Mouse (Mus musculus) forebrain, embryonic 13.5 days (tissue): ENCODE measurements at regions not wholly inside any gene's neighbourhood (a gene's known extent, or its start where the extent isn't known, plus 50 kb on each side); places are given as distances from the start of the nearest gene placed in this dataset.
"Not testable (repeated sequence)": the region's sequence is repeated elsewhere in the genome, so short reads cannot be mapped to it uniquely, and the experiment has no call there.

Source experiments
- ATAC-seq: fragments of 200-750 bp; cut with Nextera tagmentation; 2 replicates; pipeline ENCODE4 v1.8.0; 2017
- H3K27ac ChIP-seq: fragments of 300-500 bp; sonication (generic); 2 replicates; pipeline ENCODE4 v1.5.1; 2015; ENCODE audit warnings: inconsistent platforms, mild to moderate bottlenecking, moderate library complexity
- H3K27me3 ChIP-seq: fragments of 300-500 bp; sonication (generic); 2 replicates; pipeline ENCODE4 v1.6.1; 2015; ENCODE audit warnings: mild to moderate bottlenecking, inconsistent platforms
- H3K36me3 ChIP-seq: fragments of 300-500 bp; sonication (generic); 2 replicates; pipeline ENCODE4 v1.6.1; 2015; ENCODE audit warnings: mild to moderate bottlenecking, inconsistent platforms; ENCODE audit not compliant: poor library complexity, severe bottlenecking
- H3K4me1 ChIP-seq: fragments of 300-500 bp; sonication (generic); 2 replicates; pipeline ENCODE4 v1.6.1; 2015; ENCODE audit warnings: inconsistent platforms
- H3K4me2 ChIP-seq: fragments of 300-500 bp; sonication (generic); 2 replicates; pipeline ENCODE4 v1.6.1; 2015; ENCODE audit warnings: inconsistent platforms, mild to moderate bottlenecking, moderate library complexity
- H3K4me3 ChIP-seq: fragments of 300-500 bp; sonication (generic); 2 replicates; pipeline ENCODE4 v1.5.1; 2015; ENCODE audit warnings: mild to moderate bottlenecking, inconsistent platforms
- H3K9ac ChIP-seq: fragments of 300-500 bp; sonication (generic); 2 replicates; pipeline ENCODE4 v1.6.1; 2015; ENCODE audit warnings: mild to moderate bottlenecking, inconsistent platforms
- H3K9me3 ChIP-seq: fragments of 300-500 bp; sonication (generic); replicated peaks from 2 replicates; pipeline ENCODE4 v1.6.1; 2016; ENCODE audit warnings: inconsistent platforms
- WGBS: fragments of 180-500 bp; shearing (Covaris S2); methylation state at CpG from one replicate; pipeline ENCODE4 v1.1.7; 2015; 5-methylcytosine and 5-hydroxymethylcytosine counted together

DNA sequence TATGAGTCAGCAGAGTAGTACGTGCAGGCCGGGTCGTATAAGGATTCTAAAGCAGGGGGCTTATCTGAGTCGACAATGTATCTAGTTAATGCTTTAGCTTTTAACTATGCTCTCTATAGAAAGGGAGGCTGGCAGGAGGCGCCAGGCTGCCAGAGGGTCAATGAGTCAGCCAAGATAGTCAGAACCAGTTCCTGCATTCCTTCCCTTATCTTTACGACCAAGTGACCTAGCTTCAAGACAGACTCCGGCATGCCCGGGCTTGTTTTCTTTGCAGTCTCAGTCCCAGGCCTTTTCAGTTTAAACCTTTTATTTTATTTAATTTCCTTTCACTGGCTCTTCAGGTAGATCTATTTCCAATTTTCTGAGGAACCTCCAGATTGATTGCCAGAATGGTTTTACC lies 374.0 kb upstream of the Nrxn1 start:
- Histone ChIP-seq H3K27me3 (no peaks in the 10 kb centered on the region), H3K27ac (no peak overlapping the region), H3K4me3 (no peak overlapping the region), H3K36me3 (no peaks in the 10 kb centered on the region), H3K9ac (no peak overlapping the region), H3K9me3 (no peaks in the 10 kb centered on the region), H3K4me2 (no peak overlapping the region), H3K4me1 (no peaks in the 10 kb centered on the region)
- no peak for ATAC-seq
- 89% methylated on average over 8 of the region's 8 CpGs for WGBS

- no peaks in the 10 kb centered on the region for H3K27me3 ChIP-seq
- no peak overlapping the region for H3K4me2 ChIP-seq
- no peak for ATAC-seq
- no peak overlapping the region for H3K27ac ChIP-seq
- H3K4me3 ChIP-seq, result no peak overlapping the region
- H3K36me3 ChIP-seq, result no peaks in the 10 kb centered on the region
- H3K9me3 ChIP-seq, result no peaks in the 10 kb centered on the region
- no peaks in the 10 kb centered on the region for H3K4me1 ChIP-seq
- no peak overlapping the region for H3K9ac ChIP-seq
Measured at GRCm38 (mm10) chr17:91451711-91452110, 358.8 kb upstream of the Nrxn1 start.

DNA sequence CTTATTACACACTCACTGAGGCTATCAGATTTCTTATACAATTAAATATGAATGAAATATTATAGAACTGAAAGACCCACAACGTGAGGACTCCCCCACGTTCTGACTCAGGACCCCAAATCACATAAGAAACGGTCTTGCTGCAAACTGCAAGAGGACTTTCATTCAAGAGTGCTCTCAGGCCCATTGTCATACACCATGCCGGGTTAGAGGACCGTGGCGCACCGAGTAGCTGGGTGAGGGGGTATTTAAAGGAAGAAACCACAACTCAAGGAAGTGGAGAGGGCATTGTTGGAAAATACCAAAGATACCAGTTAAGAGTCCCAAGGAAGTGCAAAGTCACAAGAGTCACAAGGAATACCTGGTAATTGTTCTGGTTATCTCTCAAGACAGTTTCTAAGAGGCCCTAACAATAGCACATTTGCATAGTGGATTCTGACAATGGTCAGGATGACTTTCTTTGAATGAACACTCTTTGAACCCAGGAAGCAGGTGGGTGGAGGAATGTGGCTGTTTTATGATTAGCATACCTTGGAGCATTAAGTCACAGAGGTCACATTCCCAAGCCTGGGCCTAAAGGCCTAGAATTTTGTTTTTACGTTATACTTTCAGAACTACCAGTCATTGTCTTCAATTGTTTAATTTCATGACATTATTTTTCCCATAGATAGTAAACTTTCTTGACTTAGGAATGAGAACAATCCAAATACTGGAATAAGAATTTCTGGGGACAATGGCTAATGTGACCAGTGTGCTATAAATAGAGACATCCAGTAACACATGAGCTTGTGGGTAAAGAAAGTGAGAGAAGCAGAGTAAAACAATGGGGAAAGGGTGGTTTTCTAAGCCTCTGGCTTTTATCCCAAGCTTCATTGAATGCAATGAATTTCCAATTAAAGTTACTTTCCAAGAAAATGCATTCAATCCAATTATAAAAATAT lies 339.2 kb upstream of the Nrxn1 start:
- not testable (repeated sequence) for ATAC-seq, H3K36me3 ChIP-seq, H3K4me1 ChIP-seq, H3K27me3 ChIP-seq, H3K27ac ChIP-seq, H3K4me2 ChIP-seq, H3K9ac ChIP-seq, H3K9me3 ChIP-seq, H3K4me3 ChIP-seq
- WGBS, result 93% methylated on average over 8 of the region's 8 CpGs

GRCm38 (mm10) chr17:91430351-91430750 lies 337.5 kb upstream of the Nrxn1 start:
- H3K4me3 ChIP-seq, result no peak overlapping the region

DNA sequence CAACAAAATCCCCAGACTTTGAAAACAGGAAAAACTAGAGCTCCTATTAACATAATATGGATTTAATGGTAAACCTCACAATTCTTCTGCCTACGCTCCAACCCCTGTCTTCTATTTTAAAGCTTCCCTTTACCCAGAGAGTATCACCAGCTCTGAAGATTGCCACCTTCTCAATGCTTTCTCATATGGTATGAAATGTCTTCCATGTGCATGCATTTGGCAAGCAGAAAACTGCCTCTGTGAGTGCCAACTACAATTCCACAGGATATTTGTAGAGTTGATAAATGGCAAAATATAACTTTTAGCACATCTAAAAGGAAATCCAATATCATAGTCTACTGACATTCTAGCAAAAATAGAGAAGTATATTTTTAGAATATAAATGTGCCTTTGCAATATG lies 332.2 kb upstream of the Nrxn1 start:
- no peak for ATAC-seq
- no peaks in the 10 kb centered on the region for H3K27me3 ChIP-seq
- 88% methylated on average over 1 of the region's 1 CpGs for whole genome bisulfite sequencing

More at GRCm38 (mm10) chr17:91430351-91430750, 337.5 kb upstream of the Nrxn1 start:
- H3K9me3 ChIP-seq, result no peaks in the 10 kb centered on the region
- H3K9ac ChIP-seq, result no peak overlapping the region
- no peaks in the 10 kb centered on the region for H3K4me1 ChIP-seq
- no peaks in the 10 kb centered on the region for H3K36me3 ChIP-seq
- H3K27ac ChIP-seq, result no peak overlapping the region
- no peak overlapping the region for H3K4me2 ChIP-seq
- H3K27me3 ChIP-seq, result no peaks in the 10 kb centered on the region
- WGBS, result 89% methylated on average over 1 of the region's 1 CpGs
- no peak for ATAC-seq

DNA sequence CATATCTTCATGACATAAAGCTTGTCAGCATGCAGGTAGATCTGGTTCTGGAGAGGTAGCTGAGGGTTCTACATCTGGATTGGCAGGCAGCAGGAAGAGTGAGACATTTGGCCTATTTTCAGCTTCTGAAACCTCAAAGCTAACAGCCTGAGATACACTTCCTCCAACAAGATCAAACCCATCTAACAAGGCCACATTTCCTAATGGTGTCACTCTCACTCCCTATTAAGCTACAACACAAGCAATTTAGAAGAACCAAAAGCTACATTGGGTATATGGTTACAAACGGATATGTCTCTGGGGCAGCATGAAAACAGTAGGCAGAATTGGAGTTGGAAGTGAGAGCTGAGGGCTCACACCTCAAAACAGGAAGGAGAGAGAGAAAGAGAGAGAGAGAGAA lies 325.7 kb upstream of the Nrxn1 start:
- 88% methylated on average over 1 of the region's 1 CpGs for WGBS
- Histone ChIP-seq H3K4me2 (no peak overlapping the region), H3K9me3 (no peaks in the 10 kb centered on the region), H3K36me3 (no peaks in the 10 kb centered on the region), H3K9ac (no peak overlapping the region), H3K4me3 (no peak overlapping the region), H3K27ac (no peak overlapping the region), H3K4me1 (no peaks in the 10 kb centered on the region), H3K27me3 (no peaks in the 10 kb centered on the region)
- ATAC-seq, result no peak

More for the DNA sequence above, 332.2 kb upstream of the Nrxn1 start:
- Histone ChIP-seq H3K9me3 (no peaks in the 10 kb centered on the region), H3K4me2 (no peak overlapping the region), H3K27ac (no peak overlapping the region), H3K4me3 (no peak overlapping the region), H3K9ac (no peak overlapping the region), H3K4me1 (no peaks in the 10 kb centered on the region), H3K36me3 (no peaks in the 10 kb centered on the region)

DNA sequence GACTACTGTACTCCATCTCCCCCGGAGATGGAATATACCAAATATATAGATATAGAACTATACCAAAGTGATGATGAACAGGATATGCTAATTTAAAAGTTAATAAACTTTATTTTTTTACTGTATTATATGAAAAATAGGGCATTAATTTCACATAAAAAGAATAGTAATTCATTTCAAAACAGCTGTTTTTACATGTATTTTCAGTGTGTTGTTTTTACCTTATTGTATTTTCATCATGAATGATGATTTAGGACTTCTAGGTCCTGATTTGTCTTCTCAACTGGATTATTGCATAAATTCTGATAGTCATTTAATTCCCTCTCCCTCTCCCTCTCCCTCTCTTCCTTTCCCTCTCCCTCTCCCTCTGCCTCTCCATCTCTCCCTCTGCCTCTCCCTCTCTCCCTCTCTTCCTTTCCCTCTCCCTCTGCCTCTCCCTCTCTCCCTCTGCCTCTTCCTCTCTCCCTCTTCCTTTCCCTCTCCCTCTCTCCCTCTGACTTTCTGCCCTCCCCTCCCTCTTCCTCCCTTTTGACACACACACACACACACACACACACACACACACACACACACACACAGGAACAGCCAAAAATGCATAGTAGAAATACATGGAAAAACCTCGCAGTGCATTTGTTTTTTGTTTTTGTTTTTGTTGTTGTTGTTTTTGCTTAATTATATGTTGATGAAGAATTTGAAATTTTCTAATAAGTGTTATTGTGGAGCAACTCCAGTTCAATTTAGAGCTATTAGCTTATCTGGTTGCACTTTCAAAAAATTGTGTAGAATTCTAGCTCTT lies 298.3 kb upstream of the Nrxn1 start:
- no peak overlapping the region for H3K4me3 ChIP-seq
- 96% methylated on average over 2 of the region's 2 CpGs for WGBS
- no peak overlapping the region for H3K27ac ChIP-seq

DNA sequence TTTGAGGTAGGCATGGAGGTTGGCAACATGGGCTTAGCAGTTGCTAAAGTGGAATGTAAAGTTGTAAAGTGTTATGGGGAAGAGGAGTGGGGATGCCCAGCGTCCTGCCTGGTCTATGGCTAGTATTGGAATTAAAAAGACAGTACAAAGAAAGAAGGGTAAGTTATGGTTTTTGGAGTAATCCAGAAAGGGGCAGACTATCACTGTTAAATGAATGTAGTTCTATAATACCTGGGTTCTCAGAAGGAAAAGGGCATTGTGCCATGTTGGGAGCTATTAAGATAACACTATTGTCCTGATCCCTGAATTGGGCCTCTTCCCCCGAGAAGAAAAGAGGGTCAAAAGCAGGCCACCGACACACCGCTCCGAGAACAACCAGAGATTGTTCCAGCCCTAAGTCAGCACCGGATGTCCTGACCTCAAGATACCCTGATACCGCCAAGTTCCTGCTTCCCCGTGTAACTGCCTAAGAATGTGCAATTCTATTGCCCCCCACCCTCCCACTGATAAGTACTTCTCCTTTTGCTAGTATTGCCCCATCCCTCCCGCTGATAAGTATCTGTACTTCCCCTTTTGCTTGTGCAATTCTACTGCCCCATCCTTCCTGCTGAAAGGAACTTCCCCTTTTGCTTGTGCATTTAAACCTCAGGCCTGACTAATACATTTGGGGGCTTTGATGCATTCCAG lies 297.2 kb upstream of the Nrxn1 start:
- H3K36me3 ChIP-seq, H3K9me3 ChIP-seq, H3K27me3 ChIP-seq, H3K4me2 ChIP-seq, ATAC-seq, H3K27ac ChIP-seq, H3K9ac ChIP-seq, H3K4me1 ChIP-seq, H3K4me3 ChIP-seq: not testable (repeated sequence)
- WGBS, result 86% methylated on average over 9 of the region's 9 CpGs

More for the DNA sequence above, 298.3 kb upstream of the Nrxn1 start:
- ATAC-seq, result no peak
- Histone ChIP-seq H3K9ac (no peak overlapping the region), H3K4me1 (no peaks in the 10 kb centered on the region), H3K27me3 (no peaks in the 10 kb centered on the region), H3K4me2 (no peak overlapping the region), H3K9me3 (no peaks in the 10 kb centered on the region), H3K36me3 (no peaks in the 10 kb centered on the region)

- Histone ChIP-seq H3K9me3 (no peaks in the 10 kb centered on the region), H3K27me3 (no peaks in the 10 kb centered on the region), H3K4me1 (no peaks in the 10 kb centered on the region), H3K27ac (no peak overlapping the region), H3K9ac (no peak overlapping the region), H3K4me3 (no peak overlapping the region), H3K36me3 (no peaks in the 10 kb centered on the region), H3K4me2 (no peak overlapping the region)
- no peak for ATAC-seq
- 90% methylated on average over 3 of the region's 3 CpGs for WGBS
Measured at GRCm38 (mm10) chr17:91388521-91388920, 295.6 kb upstream of the Nrxn1 start.

DNA sequence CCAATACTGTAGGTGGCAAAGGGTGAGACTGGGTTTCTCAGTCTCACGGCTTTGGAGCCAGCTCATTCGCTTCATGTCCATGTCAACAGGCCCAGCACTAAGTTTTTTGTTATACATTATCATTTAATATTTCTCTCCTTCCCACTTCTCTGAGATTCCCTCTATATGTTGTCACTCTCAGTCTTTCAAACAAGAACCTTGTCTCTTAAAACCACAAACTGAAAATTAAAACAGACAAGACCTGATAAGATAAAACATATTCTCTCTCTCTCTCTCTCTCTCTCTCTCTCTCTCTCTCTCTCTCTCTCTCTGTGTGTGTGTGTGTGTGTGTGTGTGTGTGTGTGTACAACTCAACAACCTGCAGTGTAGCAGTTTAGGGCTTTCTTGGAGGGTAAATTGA lies 295.2 kb upstream of the Nrxn1 start:
- Histone ChIP-seq H3K4me3 (no peak overlapping the region), H3K9me3 (no peaks in the 10 kb centered on the region), H3K27me3 (no peaks in the 10 kb centered on the region), H3K4me1 (no peaks in the 10 kb centered on the region), H3K9ac (no peak overlapping the region), H3K27ac (no peak overlapping the region), H3K36me3 (no peaks in the 10 kb centered on the region), H3K4me2 (no peak overlapping the region)
- 94% methylated on average over 2 of the region's 2 CpGs for WGBS
- ATAC-seq, result no peak

- H3K4me3 ChIP-seq, result no peak overlapping the region
- no peaks in the 10 kb centered on the region for H3K27me3 ChIP-seq
- no peaks in the 10 kb centered on the region for H3K4me1 ChIP-seq
- H3K9ac ChIP-seq, result no peak overlapping the region
- ATAC-seq, result no peak
- no peaks in the 10 kb centered on the region for H3K36me3 ChIP-seq
- WGBS, result 82% methylated on average over 2 of the region's 2 CpGs
- H3K4me2 ChIP-seq, result no peak overlapping the region
- H3K9me3 ChIP-seq, result no peaks in the 10 kb centered on the region
- no peak overlapping the region for H3K27ac ChIP-seq
Measured at GRCm38 (mm10) chr17:91385949-91386348, 293.1 kb upstream of the Nrxn1 start.

GRCm38 (mm10) chr17:91368156-91368555 lies 275.3 kb upstream of the Nrxn1 start:
- 88% methylated on average over 2 of the region's 2 CpGs for WGBS

More at GRCm38 (mm10) chr17:91368156-91368555, 275.3 kb upstream of the Nrxn1 start:
- H3K36me3 ChIP-seq, result no peaks in the 10 kb centered on the region
- no peak overlapping the region for H3K4me2 ChIP-seq
- no peak for ATAC-seq
- no peaks in the 10 kb centered on the region for H3K4me1 ChIP-seq
- no peak overlapping the region for H3K9ac ChIP-seq
- no peak overlapping the region for H3K4me3 ChIP-seq
- no peak overlapping the region for H3K27ac ChIP-seq
- H3K27me3 ChIP-seq, result no peaks in the 10 kb centered on the region
- H3K9me3 ChIP-seq, result no peaks in the 10 kb centered on the region
